Mouse (Mus musculus): ENCODE results near the gene Plppr1. TPM values are rescaled to one million over a fixed set of nuclear protein-coding genes. Genes with fewer than 3 reads are reported as not detected.

The Plppr1 gene
- polyA plus RNA-seq, 1 experiment from 2014 or later = 91.9 TPM

DNA sequence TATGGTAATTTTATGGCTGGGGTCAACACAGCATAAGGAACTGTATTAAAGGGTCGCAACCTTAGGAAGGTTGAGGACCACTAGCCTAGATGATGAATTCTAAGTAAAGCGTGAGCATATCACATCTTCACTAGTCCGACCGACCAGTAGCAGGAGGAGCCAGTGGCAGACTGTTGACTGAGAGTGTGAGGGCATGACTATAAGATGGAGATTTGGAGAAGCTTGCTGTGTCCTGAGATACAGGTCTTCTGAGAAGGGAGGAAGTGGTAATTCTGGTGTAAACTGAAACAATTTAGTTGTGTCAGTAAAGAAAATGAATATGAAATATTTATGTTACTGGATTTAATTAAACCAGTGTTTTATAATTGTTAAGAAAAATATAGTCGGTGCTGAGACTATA is 180.4 kb downstream of the Plppr1 start:
- Histone ChIP-seq H3K27me3 (replicated peaks) (no peaks in the 10 kb centered on the region), H3K4me3 (replicated peaks) (no peak overlapping the region), H3K9me3 (replicated peaks) (no peaks in the 10 kb centered on the region), H3K27ac (replicated peaks) (no peak overlapping the region), H3K36me3 (no peaks in the 10 kb centered on the region), H3K4me1 (no peaks in the 10 kb centered on the region), H3K4me2 (no peak overlapping the region), H3K9ac (replicated peaks) (no peak overlapping the region)
- 88% methylated on average over 5 of the region's 5 CpGs for WGBS
- ATAC-seq (ENCODE audit: low FRiP score) = no peak

DNA sequence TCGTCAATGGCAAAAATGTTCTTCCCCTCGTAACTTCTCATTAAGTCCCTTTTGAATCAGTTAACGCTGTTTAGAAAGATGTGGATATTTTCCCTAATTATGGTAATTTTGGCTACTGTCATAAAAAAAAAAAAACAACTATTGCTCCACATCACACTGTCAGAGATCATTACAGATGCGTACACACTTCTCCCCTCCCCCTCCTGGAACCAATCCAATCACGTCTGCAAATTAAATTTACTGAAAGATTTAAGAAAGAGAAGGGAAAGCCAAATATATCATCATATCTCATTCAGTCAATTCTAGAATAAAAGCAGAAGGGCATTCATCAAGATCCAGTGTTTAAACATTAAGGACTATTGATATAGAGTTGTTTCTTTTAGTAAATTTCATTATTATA is 185.7 kb downstream of the Plppr1 start:
- no peak overlapping the region for H3K4me2 ChIP-seq
- H3K27me3 ChIP-seq (replicated peaks) = no peaks in the 10 kb centered on the region
- H3K4me1 ChIP-seq = peaks cover 5% of the 10 kb centered on the region; the same call in 1 of the 2 replicates
- H3K9ac ChIP-seq (replicated peaks) = no peak overlapping the region
- H3K36me3 ChIP-seq = no peaks in the 10 kb centered on the region
- H3K27ac ChIP-seq (replicated peaks) = no peak overlapping the region
- no peak; the same call in 1 of the 2 replicates for ATAC-seq (ENCODE audit: low FRiP score)
- no peak overlapping the region for H3K4me3 ChIP-seq (replicated peaks)
- no peaks in the 10 kb centered on the region for H3K9me3 ChIP-seq (replicated peaks)
- 35% methylated on average over 5 of the region's 5 CpGs for WGBS

DNA sequence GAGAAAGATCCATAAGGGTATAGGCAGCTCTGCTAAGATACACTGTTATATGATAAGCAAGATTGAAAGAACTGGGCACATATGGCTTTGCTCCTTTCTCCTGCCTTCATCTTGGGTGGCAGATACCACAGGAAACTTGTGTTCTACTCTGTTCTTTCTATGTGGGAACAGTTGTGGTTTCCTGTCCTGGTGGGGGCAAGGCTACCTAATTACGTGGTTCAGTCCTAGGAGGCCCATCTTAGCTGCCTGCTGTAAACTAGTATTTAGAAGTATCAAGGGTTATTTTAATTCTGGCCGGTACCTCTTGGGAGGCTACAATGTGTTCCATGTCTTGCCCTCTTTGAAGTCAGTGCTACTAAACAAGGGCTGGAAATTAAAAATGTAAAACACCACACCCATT is 186.2 kb downstream of the Plppr1 start:
- no peak overlapping the region for H3K4me3 ChIP-seq (replicated peaks)
- 85% methylated on average over 2 of the region's 2 CpGs for WGBS
- ATAC-seq (ENCODE audit: low FRiP score) = no peak
- no peak overlapping the region for H3K9ac ChIP-seq (replicated peaks)
- 0 out of 2 replicates have a peak overlapping the region, but pooled peaks have one; percentile 9 for H3K27ac ChIP-seq (replicated peaks)
- no peaks in the 10 kb centered on the region for H3K27me3 ChIP-seq (replicated peaks)
- H3K36me3 ChIP-seq = no peaks in the 10 kb centered on the region
- H3K4me2 ChIP-seq = no peak overlapping the region
- no peaks in the 10 kb centered on the region for H3K9me3 ChIP-seq (replicated peaks)
- H3K4me1 ChIP-seq = peaks cover 5% of the 10 kb centered on the region; the same call in 1 of the 2 replicates

DNA sequence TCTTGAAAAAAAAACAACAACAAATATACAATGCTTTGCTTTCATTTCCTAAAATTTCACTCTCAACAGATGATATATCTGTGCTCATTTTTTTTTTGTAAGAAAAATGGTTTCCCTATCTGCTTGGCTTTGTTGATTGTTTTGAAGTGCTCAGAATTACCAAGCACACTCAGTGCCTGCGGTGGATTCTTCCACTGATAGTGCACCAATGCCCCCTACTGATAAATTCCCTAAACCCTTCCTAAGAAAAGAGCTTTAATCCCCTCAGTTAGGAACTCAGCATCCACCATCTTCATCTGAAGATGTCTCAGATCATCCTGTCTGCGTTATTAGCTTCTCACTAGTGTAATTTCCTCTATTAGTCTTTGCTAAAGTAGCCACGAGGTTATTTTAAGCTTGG is 192.2 kb downstream of the Plppr1 start:
- Histone ChIP-seq H3K27ac (replicated peaks) (peak overlapping the region; percentile 34), H3K9me3 (replicated peaks) (no peaks in the 10 kb centered on the region), H3K4me1 (peaks cover 10% of the 10 kb centered on the region; the same call in 1 of the 2 replicates), H3K4me2 (no peak overlapping the region), H3K9ac (replicated peaks) (no peak overlapping the region), H3K4me3 (replicated peaks) (no peak overlapping the region), H3K36me3 (no peaks in the 10 kb centered on the region), H3K27me3 (replicated peaks) (no peaks in the 10 kb centered on the region)
- peak; percentile 67; the same call in 1 of the 2 replicates for ATAC-seq (ENCODE audit: low FRiP score)
- 11% methylated on average over 3 of the region's 3 CpGs for WGBS

DNA sequence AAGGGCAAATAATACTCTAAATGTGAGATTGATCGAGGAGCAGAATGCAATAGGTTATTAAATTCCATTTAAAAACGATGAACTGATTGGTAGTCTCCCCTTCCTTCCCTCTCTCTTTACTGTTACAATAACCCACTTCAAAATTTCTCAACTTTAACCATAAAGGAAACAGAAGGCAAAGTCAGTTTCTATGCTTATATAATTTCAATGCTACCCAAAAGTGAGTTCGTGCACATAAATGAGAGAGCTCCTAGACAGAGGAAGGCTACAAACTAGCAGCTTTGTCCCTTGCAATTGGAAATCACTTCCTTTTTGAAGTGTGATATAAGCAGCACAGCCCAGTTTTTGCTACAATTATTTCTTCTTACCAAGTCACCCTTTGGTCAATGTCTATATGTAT is 193.1 kb downstream of the Plppr1 start:
- WGBS = 87% methylated on average over 3 of the region's 3 CpGs

DNA sequence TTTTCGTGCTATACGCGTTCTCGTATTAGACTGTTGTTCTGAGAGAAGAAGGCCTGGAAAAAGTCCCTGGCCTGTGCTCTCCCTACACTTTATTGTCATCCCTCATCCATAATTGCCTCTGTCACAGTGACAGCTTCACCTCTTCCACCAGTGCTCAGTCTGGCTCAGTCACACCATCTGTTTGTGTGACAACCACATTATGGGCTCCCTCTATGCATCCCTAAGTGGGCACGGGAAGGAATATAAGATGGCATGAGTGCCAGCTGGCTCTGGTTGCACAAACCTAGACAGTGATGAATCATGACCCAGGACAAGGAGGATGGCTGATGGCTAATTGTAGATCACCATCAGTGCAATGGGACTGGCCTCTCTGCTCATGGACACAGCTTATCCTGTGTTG is 219.4 kb downstream of the Plppr1 start:
- no peak overlapping the region for H3K4me2 ChIP-seq
- H3K4me3 ChIP-seq (replicated peaks) = no peak overlapping the region
- no peaks in the 10 kb centered on the region for H3K9me3 ChIP-seq (replicated peaks)
- ATAC-seq (ENCODE audit: low FRiP score) = peak; percentile 66; the same call in 1 of the 2 replicates
- no peaks in the 10 kb centered on the region for H3K36me3 ChIP-seq
- no peaks in the 10 kb centered on the region for H3K27me3 ChIP-seq (replicated peaks)
- no peak overlapping the region for H3K27ac ChIP-seq (replicated peaks)
- 55% methylated on average over 5 of the region's 5 CpGs for WGBS
- H3K4me1 ChIP-seq = peaks cover 3% of the 10 kb centered on the region; the same call in 1 of the 2 replicates
- H3K9ac ChIP-seq (replicated peaks) = no peak overlapping the region

More for the DNA sequence above, 193.1 kb downstream of the Plppr1 start:
- ATAC-seq (ENCODE audit: low FRiP score) = no peak
- no peak overlapping the region for H3K27ac ChIP-seq (replicated peaks)
- H3K36me3 ChIP-seq = no peaks in the 10 kb centered on the region
- H3K27me3 ChIP-seq (replicated peaks) = no peaks in the 10 kb centered on the region
- no peak overlapping the region for H3K4me3 ChIP-seq (replicated peaks)
- no peak overlapping the region for H3K4me2 ChIP-seq
- no peaks in the 10 kb centered on the region for H3K9me3 ChIP-seq (replicated peaks)
- peaks cover 10% of the 10 kb centered on the region; the same call in 1 of the 2 replicates for H3K4me1 ChIP-seq
- no peak overlapping the region for H3K9ac ChIP-seq (replicated peaks)

DNA sequence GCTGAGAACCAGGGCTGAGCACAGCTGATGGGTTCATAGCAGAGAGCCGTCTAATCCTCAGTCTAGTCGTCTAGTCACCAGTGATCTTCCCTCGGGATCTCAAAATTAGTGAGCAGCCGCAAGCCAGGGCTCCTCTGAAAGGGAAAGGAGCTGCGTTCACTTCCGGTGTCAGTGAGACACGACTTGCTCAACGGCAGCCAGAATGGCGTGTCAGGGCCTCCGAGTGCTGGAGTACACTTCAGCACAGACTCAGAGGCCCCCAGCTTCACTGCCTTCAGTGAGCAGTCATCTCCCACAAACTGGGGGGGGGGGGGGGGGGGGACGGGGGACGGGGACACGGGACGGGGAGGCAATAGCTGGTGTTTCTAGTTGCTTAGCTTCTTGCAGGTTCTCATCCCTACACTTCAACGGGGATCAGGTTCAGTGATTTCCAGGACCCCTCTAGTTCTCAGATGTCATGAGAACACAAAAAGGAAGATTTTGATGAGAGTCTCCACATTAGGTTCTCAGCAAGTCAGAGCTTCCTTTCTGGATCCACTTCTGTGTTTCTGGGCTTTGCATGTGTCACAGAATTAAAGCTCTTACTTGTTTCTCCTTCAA is 225.7 kb downstream of the Plppr1 start:
- H3K4me3 ChIP-seq (replicated peaks) = no peak overlapping the region
- H3K4me1 ChIP-seq = peaks cover 18% of the 10 kb centered on the region
- no peaks in the 10 kb centered on the region for H3K36me3 ChIP-seq
- H3K27me3 ChIP-seq (replicated peaks) = no peaks in the 10 kb centered on the region
- ATAC-seq (ENCODE audit: low FRiP score) = no peak
- WGBS = 78% methylated on average over 14 of the region's 15 CpGs
- no peak overlapping the region for H3K4me2 ChIP-seq
- H3K27ac ChIP-seq (replicated peaks) = peak overlapping the region; percentile 81
- no peaks in the 10 kb centered on the region for H3K9me3 ChIP-seq (replicated peaks)
- no peak overlapping the region for H3K9ac ChIP-seq (replicated peaks)

DNA sequence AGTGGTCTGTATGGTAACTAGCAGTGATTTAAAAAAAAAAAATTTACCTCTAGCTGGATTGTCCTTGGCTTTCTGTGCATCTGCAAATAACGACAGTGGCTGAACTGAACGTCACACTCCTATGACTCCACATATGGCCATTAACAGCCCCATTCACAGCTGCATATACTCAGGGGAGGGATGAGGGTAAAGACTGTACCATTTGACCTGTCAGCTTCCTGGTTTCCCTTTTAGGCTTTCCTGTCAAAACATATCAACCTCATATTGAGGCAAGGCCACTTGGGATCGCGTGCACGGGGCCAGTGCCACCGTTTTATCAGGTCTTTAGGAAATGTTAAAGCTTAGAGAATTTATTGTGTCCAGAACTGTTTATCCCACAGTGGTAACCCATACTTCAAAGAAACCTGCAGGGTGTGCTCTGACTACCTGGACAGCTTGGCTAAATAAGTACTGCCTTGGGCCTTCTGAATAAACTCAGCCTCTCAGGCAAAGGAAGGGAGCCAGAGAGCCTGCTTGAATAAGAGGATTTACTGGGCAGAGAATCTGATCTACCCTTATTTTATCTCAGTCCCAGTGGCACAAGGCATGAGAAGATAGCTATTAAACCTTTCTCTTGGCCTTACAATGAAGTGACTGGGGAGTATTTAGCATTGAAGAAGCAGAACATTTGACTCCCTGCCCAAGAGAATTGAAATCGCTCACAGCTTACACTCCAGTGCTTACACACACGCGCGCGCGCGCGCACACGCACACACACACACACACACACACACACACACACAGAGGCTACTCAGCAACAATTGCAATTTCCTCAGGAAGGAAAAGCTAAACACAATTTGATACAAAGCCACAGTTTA is 226.5 kb downstream of the Plppr1 start:
- Histone ChIP-seq H3K4me1 (peaks cover 18% of the 10 kb centered on the region), H3K36me3 (no peaks in the 10 kb centered on the region), H3K9ac (replicated peaks) (no peak overlapping the region), H3K9me3 (replicated peaks) (no peaks in the 10 kb centered on the region), H3K4me2 (peak overlapping the region; percentile 25), H3K27ac (replicated peaks) (peak overlapping the region; percentile 81), H3K27me3 (replicated peaks) (no peaks in the 10 kb centered on the region), H3K4me3 (replicated peaks) (no peak overlapping the region)
- ATAC-seq (ENCODE audit: low FRiP score) = peak; percentile 61; the same call in 1 of the 2 replicates
- 45% methylated on average over 15 of the region's 15 CpGs for WGBS

DNA sequence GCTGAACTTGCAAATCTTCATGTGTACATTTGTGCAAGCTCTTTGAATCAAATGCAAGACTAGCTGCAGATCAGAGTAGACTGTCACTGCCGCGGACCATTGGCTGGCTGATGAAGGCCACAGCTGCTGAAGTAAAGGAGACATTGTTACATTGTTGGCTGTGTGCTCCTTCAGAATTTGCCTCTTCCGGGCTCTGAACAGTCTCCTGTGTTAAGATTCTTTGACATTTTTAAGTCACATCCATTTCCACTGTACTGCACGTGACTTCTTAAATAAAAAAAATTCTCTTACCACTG is 227.1 kb downstream of the Plppr1 start:
- Histone ChIP-seq H3K9ac (replicated peaks) (no peak overlapping the region), H3K4me2 (peak overlapping the region; percentile 25; the same call in 1 of the 2 replicates), H3K9me3 (replicated peaks) (no peaks in the 10 kb centered on the region), H3K36me3 (no peaks in the 10 kb centered on the region), H3K4me1 (peaks cover 18% of the 10 kb centered on the region), H3K27ac (replicated peaks) (peak overlapping the region; percentile 81), H3K4me3 (replicated peaks) (no peak overlapping the region), H3K27me3 (replicated peaks) (no peaks in the 10 kb centered on the region)
- WGBS = 55% methylated on average over 4 of the region's 4 CpGs
- ATAC-seq (ENCODE audit: low FRiP score) = peak; percentile 55; the same call in 1 of the 2 replicates

DNA sequence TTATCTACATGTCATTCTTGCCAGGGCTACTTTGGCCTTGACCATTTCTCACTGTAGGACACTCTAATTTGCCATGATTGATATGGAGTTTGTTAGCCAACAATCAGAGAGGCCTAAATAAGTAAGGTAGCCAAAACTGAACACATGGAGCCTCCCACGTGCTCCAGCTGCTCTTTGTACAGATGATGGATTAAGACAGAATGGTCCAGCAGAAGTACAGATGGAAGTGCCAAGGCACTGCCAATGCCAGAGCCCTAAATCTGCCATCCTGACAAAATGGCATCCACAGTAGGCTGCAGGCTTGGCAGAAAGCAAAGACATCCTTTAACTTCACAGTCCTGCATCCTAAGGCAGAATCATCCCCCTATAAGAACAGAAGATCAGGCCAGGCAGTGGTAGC is 237.4 kb downstream of the Plppr1 start:
- Histone ChIP-seq H3K4me1 (no peaks in the 10 kb centered on the region), H3K9me3 (replicated peaks) (no peaks in the 10 kb centered on the region), H3K27me3 (replicated peaks) (no peaks in the 10 kb centered on the region), H3K36me3 (no peaks in the 10 kb centered on the region), H3K4me2 (no peak overlapping the region), H3K27ac (replicated peaks) (no peak overlapping the region), H3K4me3 (replicated peaks) (no peak overlapping the region), H3K9ac (replicated peaks) (no peak overlapping the region)
- ATAC-seq (ENCODE audit: low FRiP score) = peak; percentile 78
- WGBS = 35% methylated on average over 1 of the region's 1 CpGs

DNA sequence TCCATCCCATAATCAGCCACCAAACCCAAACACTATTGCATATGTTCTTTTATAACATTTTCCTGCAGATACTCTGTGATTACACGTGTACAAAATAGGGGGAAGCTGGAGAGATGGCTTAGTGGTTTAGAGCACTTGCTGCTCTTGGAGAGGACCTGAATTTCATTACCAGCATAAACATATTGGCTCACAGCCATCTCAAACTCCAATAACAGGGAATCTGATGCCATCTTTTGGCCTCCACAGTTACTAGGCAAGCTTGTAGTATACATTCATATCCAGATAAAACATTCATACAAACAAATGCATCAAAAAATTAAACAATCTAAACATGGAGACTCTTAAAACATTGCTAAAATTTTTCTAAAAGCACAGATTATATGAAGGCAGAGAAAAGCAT is 240.5 kb downstream of the Plppr1 start:
- no peaks in the 10 kb centered on the region for H3K4me1 ChIP-seq
- no peak overlapping the region for H3K9ac ChIP-seq (replicated peaks)
- H3K9me3 ChIP-seq (replicated peaks) = no peaks in the 10 kb centered on the region
- ATAC-seq (ENCODE audit: low FRiP score) = no peak
- no peaks in the 10 kb centered on the region for H3K27me3 ChIP-seq (replicated peaks)
- H3K4me2 ChIP-seq = no peak overlapping the region
- 52% methylated on average over 1 of the region's 1 CpGs for WGBS
- H3K36me3 ChIP-seq = no peaks in the 10 kb centered on the region
- no peak overlapping the region for H3K27ac ChIP-seq (replicated peaks)
- H3K4me3 ChIP-seq (replicated peaks) = no peak overlapping the region
